Mouse (Mus musculus) heart, embryonic 13.5 days (tissue): ENCODE results near the gene Fhl1. TPM values are rescaled to one million over a fixed set of nuclear protein-coding genes. Genes with fewer than 3 reads are reported as not detected.

ENCODE experiments used
- ATAC-seq: fragments of 200-750 bp; cut with Nextera tagmentation; 2 replicates; pipeline ENCODE4 v1.8.0; 2017; ENCODE audit warnings: moderate TSS enrichment; ENCODE audit not compliant: insufficient number of reproducible peaks, low FRiP score, low TSS enrichment; ENCODE audit errors: extremely low read depth
- H3K27ac ChIP-seq: fragments of 300-500 bp; sonication (generic); replicated peaks from 2 replicates; pipeline ENCODE4 v1.5.1; 2015; ENCODE audit warnings: moderate library complexity, mild to moderate bottlenecking, inconsistent platforms
- H3K27me3 ChIP-seq: fragments of 300-500 bp; sonication (generic); replicated peaks from 2 replicates; pipeline ENCODE4 v1.6.1; 2015; ENCODE audit warnings: mild to moderate bottlenecking, inconsistent platforms
- H3K36me3 ChIP-seq: fragments of 300-500 bp; sonication (generic); 2 replicates; pipeline ENCODE4 v1.6.1; 2015; ENCODE audit warnings: mild to moderate bottlenecking, inconsistent platforms
- H3K4me1 ChIP-seq: fragments of 300-500 bp; sonication (generic); 2 replicates; pipeline ENCODE4 v1.6.1; 2015; ENCODE audit warnings: inconsistent platforms
- H3K4me2 ChIP-seq: fragments of 300-500 bp; sonication (generic); 2 replicates; pipeline ENCODE4 v1.6.1; 2015; ENCODE audit warnings: inconsistent platforms, mild to moderate bottlenecking, moderate library complexity
- H3K4me3 ChIP-seq: fragments of 300-500 bp; sonication (generic); 2 replicates; pipeline ENCODE4 v1.5.1; 2015; ENCODE audit warnings: moderate library complexity, mild to moderate bottlenecking, inconsistent platforms
- H3K9ac ChIP-seq: fragments of 300-500 bp; sonication (generic); 2 replicates; pipeline ENCODE4 v1.6.1; 2015; ENCODE audit warnings: inconsistent platforms, mild to moderate bottlenecking, moderate library complexity
- H3K9me3 ChIP-seq: fragments of 300-500 bp; sonication (generic); 2 replicates; pipeline ENCODE4 v1.6.1; 2016; ENCODE audit warnings: inconsistent platforms
- WGBS: fragments of 180-500 bp; shearing (Covaris S2); methylation state at CpG from one replicate; pipeline ENCODE4 v1.1.7; 2015; ENCODE audit warnings: mixed read lengths; 5-methylcytosine and 5-hydroxymethylcytosine counted together
- polyA plus RNA-seq: library from polyadenylated mRNA; unstranded; fragments of >200 nt; fragmentation: Nextera tagmentation; extraction: Ambion mirVana; gene quantifications from 2 replicates; pipeline ENCODE4 v1.2.1, GENCODE M21; 2015

Fhl1 gene
- polyA plus RNA-seq, 1 experiment from 2014 or later = 156 TPM

- ATAC-seq = no peak
Measured at GRCm38 (mm10) chrX:56753317-56754289, 22.0 kb downstream of the Fhl1 start.

GRCm38 (mm10) chrX:56755646-56756045 is 24.1 kb downstream of the Fhl1 start:
- H3K4me2 ChIP-seq = no peak overlapping the region
- no peak overlapping the region for H3K4me3 ChIP-seq
- WGBS = 37% methylated on average over 2 of the region's 2 CpGs
- 0 out of 2 replicates have a peak, but pooled peaks cover 7% of the 10 kb centered on the region for H3K4me1 ChIP-seq
- H3K27me3 ChIP-seq = no peaks in the 10 kb centered on the region
- no peaks in the 10 kb centered on the region for H3K9me3 ChIP-seq
- no peak overlapping the region for H3K9ac ChIP-seq
- no peak for ATAC-seq
- H3K36me3 ChIP-seq = peaks cover 7% of the 10 kb centered on the region; the same call in 1 of the 2 replicates
- H3K27ac ChIP-seq = no peak overlapping the region

More at GRCm38 (mm10) chrX:56753317-56754289, 22.0 kb downstream of the Fhl1 start:
- no peaks in the 10 kb centered on the region for H3K9me3 ChIP-seq
- H3K27me3 ChIP-seq = no peaks in the 10 kb centered on the region
- no peak overlapping the region for H3K27ac ChIP-seq
- no peak overlapping the region for H3K4me3 ChIP-seq
- 0 out of 2 replicates have a peak, but pooled peaks cover 7% of the 10 kb centered on the region for H3K4me1 ChIP-seq
- 66% methylated on average over 8 of the region's 8 CpGs for WGBS
- H3K9ac ChIP-seq = no peak overlapping the region
- no peak overlapping the region for H3K4me2 ChIP-seq
- peaks cover 7% of the 10 kb centered on the region; the same call in 1 of the 2 replicates for H3K36me3 ChIP-seq

GRCm38 (mm10) chrX:56756352-56756751 is 24.8 kb downstream of the Fhl1 start:
- Histone ChIP-seq H3K36me3 (peaks cover 7% of the 10 kb centered on the region; the same call in 1 of the 2 replicates), H3K4me1 (0 out of 2 replicates have a peak, but pooled peaks cover 7% of the 10 kb centered on the region), H3K9me3 (no peaks in the 10 kb centered on the region), H3K9ac (no peak overlapping the region), H3K27me3 (no peaks in the 10 kb centered on the region), H3K4me2 (no peak overlapping the region), H3K27ac (no peak overlapping the region), H3K4me3 (no peak overlapping the region)
- WGBS = 48% methylated on average over 7 of the region's 7 CpGs
- ATAC-seq = no peak

GRCm38 (mm10) chrX:56760257-56760760 is 28.7 kb downstream of the Fhl1 start:
- Histone ChIP-seq H3K4me3 (no peak overlapping the region), H3K9me3 (no peaks in the 10 kb centered on the region), H3K9ac (no peak overlapping the region), H3K4me1 (peaks cover 7% of the 10 kb centered on the region; the same call in 1 of the 2 replicates), H3K27me3 (no peaks in the 10 kb centered on the region), H3K36me3 (no peaks in the 10 kb centered on the region; the same call in 1 of the 2 replicates), H3K4me2 (no peak overlapping the region), H3K27ac (no peak overlapping the region)
- ATAC-seq = no peak
- WGBS = 77% methylated on average over 3 of the region's 3 CpGs

- H3K4me3 ChIP-seq = no peak overlapping the region
- ATAC-seq = no peak
- H3K27ac ChIP-seq = no peak overlapping the region; the same call in 1 of the 2 replicates
Measured at GRCm38 (mm10) chrX:56769838-56770237, 38.3 kb downstream of the Fhl1 start.

GRCm38 (mm10) chrX:56771751-56772150 is 40.2 kb downstream of the Fhl1 start:
- Histone ChIP-seq H3K9ac (no peak overlapping the region), H3K4me2 (no peak overlapping the region), H3K4me3 (no peak overlapping the region), H3K4me1 (peaks cover 12% of the 10 kb centered on the region), H3K27ac (no peak overlapping the region), H3K9me3 (no peaks in the 10 kb centered on the region), H3K36me3 (no peaks in the 10 kb centered on the region), H3K27me3 (no peaks in the 10 kb centered on the region)
- WGBS = 69% methylated on average over 1 of the region's 1 CpGs
- ATAC-seq = no peak

More at GRCm38 (mm10) chrX:56769838-56770237, 38.3 kb downstream of the Fhl1 start:
- Histone ChIP-seq H3K4me1 (peaks cover 12% of the 10 kb centered on the region), H3K9me3 (no peaks in the 10 kb centered on the region), H3K36me3 (no peaks in the 10 kb centered on the region), H3K4me2 (no peak overlapping the region), H3K27me3 (no peaks in the 10 kb centered on the region), H3K9ac (no peak overlapping the region)

GRCm38 (mm10) chrX:56773329-56773728 is 41.7 kb downstream of the Fhl1 start:
- Histone ChIP-seq H3K27me3 (no peaks in the 10 kb centered on the region), H3K36me3 (no peaks in the 10 kb centered on the region), H3K4me1 (peaks cover 12% of the 10 kb centered on the region), H3K4me3 (no peak overlapping the region), H3K4me2 (no peak overlapping the region), H3K9me3 (no peaks in the 10 kb centered on the region), H3K27ac (no peak overlapping the region), H3K9ac (no peak overlapping the region)
- ATAC-seq = no peak
- 85% methylated on average over 4 of the region's 4 CpGs for WGBS

GRCm38 (mm10) chrX:56786281-56787061 is 54.9 kb downstream of the Fhl1 start:
- no peaks in the 10 kb centered on the region for H3K27me3 ChIP-seq
- H3K4me1 ChIP-seq = peaks cover 10% of the 10 kb centered on the region
- no peak overlapping the region for H3K4me3 ChIP-seq
- no peak overlapping the region for H3K27ac ChIP-seq
- H3K4me2 ChIP-seq = no peak overlapping the region
- 62% methylated on average over 6 of the region's 6 CpGs for WGBS
- peaks cover 24% of the 10 kb centered on the region for H3K36me3 ChIP-seq
- no peaks in the 10 kb centered on the region for H3K9me3 ChIP-seq
- ATAC-seq = no peak
- no peak overlapping the region for H3K9ac ChIP-seq

GRCm38 (mm10) chrX:56787486-56787885 is 55.9 kb downstream of the Fhl1 start:
- peaks cover 34% of the 10 kb centered on the region for H3K36me3 ChIP-seq
- 80% methylated on average over 3 of the region's 3 CpGs for WGBS
- no peaks in the 10 kb centered on the region for H3K9me3 ChIP-seq
- H3K4me3 ChIP-seq = no peak overlapping the region
- ATAC-seq = no peak
- no peak overlapping the region for H3K27ac ChIP-seq
- no peak overlapping the region for H3K4me2 ChIP-seq
- H3K27me3 ChIP-seq = no peaks in the 10 kb centered on the region
- no peak overlapping the region for H3K9ac ChIP-seq
- H3K4me1 ChIP-seq = peaks cover 10% of the 10 kb centered on the region

GRCm38 (mm10) chrX:56790591-56790990 is 59.0 kb downstream of the Fhl1 start:
- H3K4me1 ChIP-seq = peaks cover 10% of the 10 kb centered on the region
- H3K9ac ChIP-seq = no peak overlapping the region
- H3K27me3 ChIP-seq = no peaks in the 10 kb centered on the region
- H3K36me3 ChIP-seq = peaks cover 55% of the 10 kb centered on the region
- no peaks in the 10 kb centered on the region for H3K9me3 ChIP-seq
- no peak for ATAC-seq
- 81% methylated on average over 4 of the region's 4 CpGs for whole genome bisulfite sequencing
- H3K4me3 ChIP-seq = no peak overlapping the region
- no peak overlapping the region for H3K4me2 ChIP-seq
- H3K27ac ChIP-seq = no peak overlapping the region

GRCm38 (mm10) chrX:56791268-56791667 is 59.7 kb downstream of the Fhl1 start:
- ATAC-seq = no peak
- Histone ChIP-seq H3K4me1 (peaks cover 7% of the 10 kb centered on the region), H3K4me3 (no peak overlapping the region), H3K36me3 (peaks cover 55% of the 10 kb centered on the region), H3K27me3 (no peaks in the 10 kb centered on the region), H3K9ac (no peak overlapping the region), H3K9me3 (no peaks in the 10 kb centered on the region), H3K27ac (no peak overlapping the region), H3K4me2 (no peak overlapping the region)
- WGBS = 40% methylated on average over 15 of the region's 15 CpGs
